Mouse (Mus musculus): Measurements from ENCODE around the gene Ppdpf. TPM values are rescaled to one million over a fixed set of nuclear protein-coding genes. Genes with fewer than 3 reads are reported as not detected.

Gene Ppdpf
- total and polyA plus RNA-seq, 3 experiments: 60.0 to 113 (median 71.2) TPM

DNA sequence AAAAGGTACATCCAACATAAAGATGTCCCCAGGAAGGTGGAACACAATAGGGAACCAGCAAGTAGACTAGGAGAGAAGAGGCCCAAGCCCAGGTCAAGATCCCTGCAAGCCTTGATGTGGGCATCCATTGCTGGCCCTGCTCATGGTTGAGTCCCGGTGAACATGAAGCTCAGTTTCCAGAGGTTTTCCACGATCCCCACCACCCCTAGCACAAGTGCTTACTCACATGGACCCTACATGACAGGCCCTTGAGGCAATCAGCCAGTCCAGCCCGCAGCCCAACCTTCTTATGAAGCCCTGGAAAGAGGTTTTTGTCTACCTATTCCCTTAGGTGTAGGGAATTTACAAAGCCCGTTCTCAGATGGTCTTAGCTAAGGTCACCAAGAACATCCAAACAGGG is 29.9 kb upstream of the Ppdpf start:
- H3K27me3 ChIP-seq (replicated peaks): peaks cover 55% of the 10 kb centered on the region
- H3K36me3 ChIP-seq (replicated peaks in 1 of 2; ENCODE audit: control insufficient read depth in 1 of 2, insufficient read depth in 1 of 2, low read length in 1 of 2): no peaks in the 10 kb centered on the region
- peaks cover 0 to 8% of the 10 kb centered on the region in 2 experiments; a peak in 2 of 4 replicates for H3K4me1 ChIP-seq (ENCODE audit: control insufficient read depth in 1 of 2, insufficient read depth in 2 of 2)
- no peaks in the 10 kb centered on the region for H3K9me3 ChIP-seq (replicated peaks; ENCODE audit: low read length)
- H3K27ac ChIP-seq (ENCODE audit: insufficient read depth, low read depth): no peak overlapping the region
- in situ Hi-C loops (cut with MboI; ENCODE audit: low pct_ligation_motif_present, low pct_unique_long_range_greater_than_20kb, low sequenced_read_pairs): no loop called here
- DNase-seq (ENCODE audit: extremely low read depth): no peak
- H3K4me2 ChIP-seq (ENCODE audit: insufficient read depth, low read depth, poor library complexity, severe bottlenecking): no peak overlapping the region
- H3K4me3 ChIP-seq (replicated peaks in 1 of 3; ENCODE audit: low read depth in 2 of 3, low read length in 2 of 3, poor library complexity in 1 of 3): no peak overlapping the region
- H3K79me2 ChIP-seq (replicated peaks; ENCODE audit: control insufficient read depth, extremely low read depth, insufficient read depth, poor library complexity, severe bottlenecking): no peaks in the 10 kb centered on the region
- H3K9ac ChIP-seq (ENCODE audit: insufficient read depth, low read depth): no peak overlapping the region
- dilution Hi-C loops (cut with MboI; ENCODE audit: extremely low pct_ligation_motif_present, extremely low pct_unique_long_range_greater_than_20kb, low sequenced_read_pairs): no loop called here
- TF ChIP-seq ZC3H11A (IDR thresholded peaks at IDR 0.05; ENCODE audit: low read depth, low read length) (no peak), CHD1 (IDR thresholded peaks at IDR 0.05; ENCODE audit: low read depth, low read length) (no peak), BHLHE40 (IDR thresholded peaks at IDR 0.05; ENCODE audit: low read depth, low read length) (no peak)

DNA sequence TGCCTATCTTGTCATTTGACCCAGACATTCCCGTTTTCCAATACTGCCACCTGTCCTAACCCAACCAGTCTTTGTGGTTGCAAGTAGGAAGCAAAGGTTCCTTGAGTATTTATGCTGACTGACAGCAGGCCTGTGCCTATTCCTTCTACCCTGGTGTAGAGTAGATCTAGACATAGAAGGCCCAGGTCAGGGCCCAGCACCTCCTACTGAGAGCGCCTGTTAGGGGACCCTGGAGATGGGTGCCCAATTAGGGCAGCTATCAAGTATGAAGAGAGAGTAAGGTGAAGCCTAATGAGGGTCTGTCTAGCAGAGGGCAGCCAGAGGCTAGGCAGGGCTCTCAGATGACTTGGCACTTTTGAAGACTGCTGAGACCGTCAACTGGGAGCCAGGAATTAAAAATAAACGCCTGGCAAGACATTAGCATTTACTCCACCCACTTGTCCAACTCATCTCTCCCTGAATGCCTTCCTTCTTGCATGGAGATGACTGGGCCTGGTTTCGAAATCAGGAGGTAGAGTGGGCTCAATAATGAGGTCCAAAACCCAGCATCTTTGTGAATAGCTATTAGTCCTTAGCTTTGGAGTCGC is 29.2 kb upstream of the Ppdpf start:
- H3K79me2 ChIP-seq (replicated peaks; ENCODE audit: control insufficient read depth, extremely low read depth, insufficient read depth, poor library complexity, severe bottlenecking): no peaks in the 10 kb centered on the region
- H3K4me1 ChIP-seq (ENCODE audit: control insufficient read depth in 1 of 2, insufficient read depth in 2 of 2): peaks cover 0 to 8% of the 10 kb centered on the region in 2 experiments; a peak in 2 of 4 replicates
- TF ChIP-seq ELF1 (IDR thresholded peaks at IDR 0.05; ENCODE audit: low read depth, low read length): no peak
- TF ChIP-seq GABPA (IDR thresholded peaks at IDR 0.05; ENCODE audit: insufficient replicate concordance, low read depth, low read length): no peak
- no peak for TF ChIP-seq TCF12 (IDR thresholded peaks at IDR 0.05; ENCODE audit: low read depth, low read length)
- no peak for TF ChIP-seq UBTF (IDR thresholded peaks at IDR 0.05; ENCODE audit: low read depth, low read length)
- no peak for TF ChIP-seq MEF2A (IDR thresholded peaks at IDR 0.05; ENCODE audit: borderline replicate concordance, low read depth, low read length)
- TF ChIP-seq MAFK (IDR thresholded peaks at IDR 0.05; ENCODE audit: insufficient replicate concordance, low read length): no peak
- no peak for TF ChIP-seq E2F4 (IDR thresholded peaks at IDR 0.05; ENCODE audit: insufficient replicate concordance, low read depth, low read length)
- TF ChIP-seq CHD2 (IDR thresholded peaks at IDR 0.05; ENCODE audit: low read length): no peak
- no peak for TF ChIP-seq ZC3H11A (IDR thresholded peaks at IDR 0.05; ENCODE audit: low read depth, low read length)
- TF ChIP-seq POLR2AphosphoS2 (IDR thresholded peaks at IDR 0.05; ENCODE audit: low read depth, low read length): no peak
- no peak for TF ChIP-seq USF1 (IDR thresholded peaks at IDR 0.05; ENCODE audit: low read depth, low read length)
- no peak for TF ChIP-seq JUN (IDR thresholded peaks at IDR 0.05; ENCODE audit: insufficient read depth, low read depth, low read length)
- TF ChIP-seq RCOR1 (conservative IDR thresholded peaks at IDR 0.05; ENCODE audit: low read depth, low read length): no peak
- TF ChIP-seq BHLHE40 (IDR thresholded peaks at IDR 0.05; ENCODE audit: low read depth, low read length): no peak
- no peak for TF ChIP-seq JUND (conservative IDR thresholded peaks at IDR 0.05; ENCODE audit: low read depth, low read length)
- no peak for TF ChIP-seq CTCF (conservative IDR thresholded peaks at IDR 0.05 in 1 of 2, IDR thresholded peaks at IDR 0.05 in 1 of 2; ENCODE audit: low read depth in 2 of 2, low read length in 2 of 2)
- H3K4me3 ChIP-seq (replicated peaks in 1 of 3; ENCODE audit: low read depth in 2 of 3, low read length in 2 of 3, poor library complexity in 1 of 3): no peak overlapping the region
- dilution Hi-C loops (cut with MboI; ENCODE audit: extremely low pct_ligation_motif_present, extremely low pct_unique_long_range_greater_than_20kb, low sequenced_read_pairs) (no loop called here), in situ Hi-C loops (cut with MboI; ENCODE audit: low pct_ligation_motif_present, low pct_unique_long_range_greater_than_20kb, low sequenced_read_pairs) (no loop called here)
- no peak for DNase-seq (ENCODE audit: extremely low read depth)
- H3K36me3 ChIP-seq (replicated peaks in 1 of 2; ENCODE audit: control insufficient read depth in 1 of 2, insufficient read depth in 1 of 2, low read length in 1 of 2): no peaks in the 10 kb centered on the region
- H3K9ac ChIP-seq (ENCODE audit: insufficient read depth, low read depth): no peak overlapping the region
- H3K9me3 ChIP-seq (replicated peaks; ENCODE audit: low read length): no peaks in the 10 kb centered on the region
- peaks cover 49% of the 10 kb centered on the region for H3K27me3 ChIP-seq (replicated peaks)
- no peak overlapping the region for H3K27ac ChIP-seq (ENCODE audit: insufficient read depth, low read depth)
- H3K4me2 ChIP-seq (ENCODE audit: insufficient read depth, low read depth, poor library complexity, severe bottlenecking): no peak overlapping the region
